Mouse (Mus musculus): ENCODE results near the gene Ubqln4. TPM values are rescaled to one million over a fixed set of nuclear protein-coding genes. Genes with fewer than 3 reads are reported as not detected.
A peak's percentile ranks its signal among the peaks of the same experiment; 100 is the strongest.

The Ubqln4 gene
- total and polyA plus RNA-seq, 3 experiments = 22.8 to 62.2 (median 39.6) TPM

DNA sequence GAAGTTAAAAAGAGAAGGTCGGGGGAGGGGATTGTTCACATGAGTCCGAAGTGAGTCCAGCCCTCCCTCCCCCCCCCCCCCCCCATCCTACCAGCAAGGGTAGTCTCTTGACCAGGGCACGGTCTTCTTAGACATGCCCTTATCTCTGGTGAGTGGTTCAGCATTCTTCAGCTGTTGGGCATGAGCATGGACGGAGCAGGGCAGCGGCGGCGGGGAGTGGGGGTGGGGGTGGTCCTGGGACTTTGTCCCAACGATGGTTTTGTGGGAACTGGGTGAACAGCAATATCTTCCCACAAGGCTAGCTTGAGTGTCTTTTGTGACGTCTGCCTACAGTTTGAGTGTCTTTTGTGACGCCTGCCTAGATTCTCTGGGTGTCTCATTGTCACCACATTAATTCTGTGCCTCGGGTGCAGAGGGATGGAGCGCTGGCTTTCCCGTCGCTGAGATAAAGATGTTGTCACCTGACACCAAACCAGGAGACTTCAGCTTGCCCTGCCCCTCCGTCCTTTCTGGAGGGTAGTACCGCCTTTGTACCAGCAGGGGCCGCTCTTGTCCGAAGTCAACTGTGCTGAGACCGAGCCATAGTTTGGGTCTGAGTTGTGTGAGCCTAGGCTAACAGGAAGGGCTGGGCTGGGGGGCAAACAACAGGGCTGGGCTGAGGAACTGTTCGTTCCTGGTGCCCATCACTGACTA, 53.7 kb downstream of the Ubqln4 start:
- Histone ChIP-seq H3K36me3 (replicated peaks in 1 of 2; ENCODE audit: control insufficient read depth in 1 of 2, insufficient read depth in 1 of 2, low read length in 1 of 2) (no peaks in the 10 kb centered on the region), H3K4me2 (ENCODE audit: insufficient read depth, low read depth, poor library complexity, severe bottlenecking) (peak overlapping the region; percentile 64), H3K9ac (ENCODE audit: insufficient read depth, low read depth) (peak overlapping the region; percentile 51; the same call in 1 of the 2 replicates), H3K9me3 (replicated peaks; ENCODE audit: low read length) (no peaks in the 10 kb centered on the region), H3K79me2 (replicated peaks; ENCODE audit: control insufficient read depth, extremely low read depth, insufficient read depth, poor library complexity, severe bottlenecking) (no peaks in the 10 kb centered on the region), H3K27ac (ENCODE audit: insufficient read depth, low read depth) (no peak overlapping the region), H3K4me3 (replicated peaks in 1 of 3; ENCODE audit: low read depth in 2 of 3, low read length in 2 of 3, poor library complexity in 1 of 3) (peak overlapping the region; percentile 15 to 30 (median 28)), H3K4me1 (ENCODE audit: control insufficient read depth in 1 of 2, insufficient read depth in 2 of 2) (peaks cover 2 to 36% of the 10 kb centered on the region in 2 experiments; a peak in 2 of 4 replicates), H3K27me3 (replicated peaks) (no peaks in the 10 kb centered on the region)
- peak; percentile 88 for DNase-seq (ENCODE audit: extremely low read depth)
- in situ Hi-C loops (cut with MboI; ENCODE audit: low pct_ligation_motif_present, low pct_unique_long_range_greater_than_20kb, low sequenced_read_pairs) = loop anchor here (25.0 kb wide), 1 partner anchor 130 kb away; no protein-coding TSS in a partner anchor
- TF ChIP-seq TCF12 (IDR thresholded peaks at IDR 0.05; ENCODE audit: low read depth, low read length) = 0 out of 2 replicates have a peak, but pooled peaks have one; percentile 37
- TF ChIP-seq RAD21 (IDR thresholded peaks at IDR 0.05; ENCODE audit: low read depth, low read length) = peak; percentile 99
- TF ChIP-seq BHLHE40 (IDR thresholded peaks at IDR 0.05; ENCODE audit: low read depth, low read length) = peak; percentile 67
- TF ChIP-seq MAZ (IDR thresholded peaks at IDR 0.05; ENCODE audit: low read depth, low read length) = peak; percentile 73; the same call in 1 of the 2 replicates
- TF ChIP-seq MXI1 (IDR thresholded peaks at IDR 0.05; ENCODE audit: low read depth, low read length) = no peak
- TF ChIP-seq MEF2A (IDR thresholded peaks at IDR 0.05; ENCODE audit: borderline replicate concordance, low read depth, low read length) = peak; percentile 64; the same call in 1 of the 2 replicates
- peak; percentile 72 for TF ChIP-seq ELF1 (IDR thresholded peaks at IDR 0.05; ENCODE audit: low read depth, low read length)
- TF ChIP-seq UBTF (IDR thresholded peaks at IDR 0.05; ENCODE audit: low read depth, low read length) = peak; percentile 28; the same call in 1 of the 2 replicates
- TF ChIP-seq MAFK (IDR thresholded peaks at IDR 0.05; ENCODE audit: insufficient replicate concordance, low read length) = no peak
- peak; percentile 40 for TF ChIP-seq USF1 (IDR thresholded peaks at IDR 0.05; ENCODE audit: low read depth, low read length)
- 0 out of 2 replicates have a peak, but pooled peaks have one; percentile 53 for TF ChIP-seq RCOR1 (conservative IDR thresholded peaks at IDR 0.05; ENCODE audit: low read depth, low read length)
- TF ChIP-seq TBP (conservative IDR thresholded peaks at IDR 0.05; ENCODE audit: low read depth, low read length) = no peak
- no peak for TF ChIP-seq JUND (conservative IDR thresholded peaks at IDR 0.05; ENCODE audit: low read depth, low read length)
- TF ChIP-seq SIN3A (IDR thresholded peaks at IDR 0.05; ENCODE audit: low read length) = peak; percentile 63; the same call in 1 of the 2 replicates
- TF ChIP-seq POLR2A (IDR thresholded peaks at IDR 0.05; ENCODE audit: low read depth, low read length) = peak; percentile 16; the same call in 1 of the 2 replicates
- TF ChIP-seq POLR2AphosphoS2 (IDR thresholded peaks at IDR 0.05; ENCODE audit: low read depth, low read length) = no peak
- TF ChIP-seq CHD1 (IDR thresholded peaks at IDR 0.05; ENCODE audit: low read depth, low read length) = no peak
- TF ChIP-seq CHD2 (IDR thresholded peaks at IDR 0.05; ENCODE audit: low read length) = 0 out of 2 replicates have a peak, but pooled peaks have one; percentile 27
- TF ChIP-seq USF2 (conservative IDR thresholded peaks at IDR 0.05; ENCODE audit: low read depth, low read length) = 0 out of 2 replicates have a peak, but pooled peaks have one; percentile 16
- TF ChIP-seq NELFE (IDR thresholded peaks at IDR 0.05; ENCODE audit: low read depth, low read length) = peak; percentile 58; the same call in 1 of the 2 replicates
- TF ChIP-seq CTCF (conservative IDR thresholded peaks at IDR 0.05 in 1 of 2, IDR thresholded peaks at IDR 0.05 in 1 of 2; ENCODE audit: low read depth in 2 of 2, low read length in 2 of 2) = peak; percentile 87 to 97
- peak; percentile 82 for TF ChIP-seq ZC3H11A (IDR thresholded peaks at IDR 0.05; ENCODE audit: low read depth, low read length)
- peak; percentile 98 for TF ChIP-seq SMC3 (IDR thresholded peaks at IDR 0.05; ENCODE audit: low read depth, low read length)
- peak; percentile 69 for TF ChIP-seq IRF4 (IDR thresholded peaks at IDR 0.05; ENCODE audit: low read depth, low read length)
- dilution Hi-C loops (cut with MboI; ENCODE audit: extremely low pct_ligation_motif_present, extremely low pct_unique_long_range_greater_than_20kb, low sequenced_read_pairs) = no loop called here

Data from CH12.LX (cell line).